Mouse (Mus musculus) MEL (cell line): ENCODE results near the gene 1700025G04Rik. TPM values are rescaled to one million over a fixed set of nuclear protein-coding genes. Genes with fewer than 3 reads are reported as not detected.

Experiments
- DNase-seq: peaks from one replicate; pipeline ENCODE4 v3.0.0; 2011; ENCODE audit warnings: low read depth, low spot score
- H3K27ac ChIP-seq: 2 replicates; pipeline ENCODE4 v1.5.1; 2012; ENCODE audit warnings: low read depth, mild to moderate bottlenecking, control low read depth, low read length, moderate library complexity; ENCODE audit not compliant: control insufficient read depth
- H3K27me3 ChIP-seq, 2 experiments: fragments of 150-350 bp in 1 of 2; sonication (generic) in 1 of 2; 2 replicates each; pipeline ENCODE4 v1.6.1; 2012; ENCODE audit warnings: low read length in 2 of 2, mild to moderate bottlenecking in 2 of 2, improper control_type of control experiment in 1 of 2, moderate library complexity in 1 of 2; ENCODE audit not compliant: insufficient read depth in 2 of 2, control insufficient read depth in 1 of 2
- H3K36me3 ChIP-seq, 2 experiments: 2 replicates each; pipeline ENCODE4 v1.6.1; 2012 to 2014; ENCODE audit warnings: low read length in 2 of 2, improper control_type of control experiment in 1 of 2, inconsistent platforms in 1 of 2, mild to moderate bottlenecking in 1 of 2; ENCODE audit not compliant: insufficient read depth in 2 of 2, control insufficient read depth in 1 of 2
- H3K4me1 ChIP-seq, 2 experiments: fragments of 150-350 bp in 1 of 2; sonication (generic) in 1 of 2; 2 replicates each; pipeline ENCODE4 v1.6.1; 2012; ENCODE audit warnings: low read length in 2 of 2, improper control_type of control experiment in 1 of 2, mild to moderate bottlenecking in 1 of 2; ENCODE audit not compliant: insufficient read depth in 2 of 2, control insufficient read depth in 1 of 2
- H3K4me3 ChIP-seq, 2 experiments: fragments of 150-350 bp in 1 of 2; sonication (generic) in 1 of 2; 2 replicates each; pipeline ENCODE4 v1.5.1; 2012; ENCODE audit warnings: low read depth in 2 of 2, low read length in 2 of 2, mild to moderate bottlenecking in 2 of 2, moderate library complexity in 2 of 2, control low read depth in 1 of 2, improper control_type of control experiment in 1 of 2; ENCODE audit not compliant: control insufficient read depth in 1 of 2, insufficient read depth in 1 of 2
- H3K79me2 ChIP-seq: 2 replicates; pipeline ENCODE4 v1.6.1; 2012; ENCODE audit warnings: mild to moderate bottlenecking, low read length, moderate library complexity; ENCODE audit not compliant: control insufficient read depth, poor library complexity, insufficient read depth
- H3K9ac ChIP-seq: 2 replicates; pipeline ENCODE4 v1.6.1; 2012; ENCODE audit warnings: low read depth, mild to moderate bottlenecking, control low read depth, low read length, moderate library complexity; ENCODE audit not compliant: control insufficient read depth, poor library complexity, severe bottlenecking
- H3K9me3 ChIP-seq: fragments of 150-350 bp; sonication (generic); replicated peaks from 2 replicates; pipeline ENCODE4 v1.6.1; 2012; ENCODE audit warnings: mild to moderate bottlenecking, low read length, improper control_type of control experiment, moderate library complexity; ENCODE audit not compliant: insufficient read depth
- CHD1 ChIP-seq: IDR thresholded peaks from 2 replicates; pipeline ENCODE4 v1.6.1; 2012; ENCODE audit warnings: low read depth, mild to moderate bottlenecking, inconsistent platforms, low read length, improper control_type of control experiment
- ELF1 ChIP-seq: IDR thresholded peaks from 2 replicates; pipeline ENCODE4 v1.6.1; 2014; ENCODE audit warnings: low read depth, mild to moderate bottlenecking, inconsistent platforms, low read length, improper control_type of control experiment, moderate library complexity
- GATA1 ChIP-seq: IDR thresholded peaks from 2 replicates; pipeline ENCODE4 v1.6.1; 2011; ENCODE audit warnings: low read depth, low read length, improper control_type of control experiment
- HCFC1 ChIP-seq: IDR thresholded peaks from 2 replicates; pipeline ENCODE4 v1.6.1; 2012; ENCODE audit warnings: low read depth, mild to moderate bottlenecking, inconsistent platforms, low read length, improper control_type of control experiment, moderate library complexity
- KAT2A ChIP-seq: conservative IDR thresholded peaks from 2 replicates; pipeline ENCODE4 v1.6.1; 2012; ENCODE audit warnings: low read depth, low read length, improper control_type of control experiment, inconsistent platforms
- MAX ChIP-seq: IDR thresholded peaks from 2 replicates; pipeline ENCODE4 v1.6.1; 2011; ENCODE audit warnings: low read length, improper control_type of control experiment
- MAZ ChIP-seq: IDR thresholded peaks from 2 replicates; pipeline ENCODE4 v1.6.1; 2012; ENCODE audit warnings: low read depth, mild to moderate bottlenecking, inconsistent platforms, low read length, improper control_type of control experiment
- MEF2A ChIP-seq: IDR thresholded peaks from 2 replicates; pipeline ENCODE4 v1.6.1; 2014; ENCODE audit warnings: low read depth, mild to moderate bottlenecking, inconsistent platforms, low read length, improper control_type of control experiment; ENCODE audit not compliant: poor library complexity, insufficient replicate concordance, severe bottlenecking; ENCODE audit errors: extremely low read depth
- MXI1 ChIP-seq: IDR thresholded peaks from 2 replicates; pipeline ENCODE4 v1.6.1; 2011; ENCODE audit warnings: mild to moderate bottlenecking, low read depth, low read length, improper control_type of control experiment
- MYC ChIP-seq: IDR thresholded peaks from 2 replicates; pipeline ENCODE4 v1.6.1; 2011; ENCODE audit warnings: low read depth, mild to moderate bottlenecking, low read length, improper control_type of control experiment, moderate library complexity
- NELFE ChIP-seq: IDR thresholded peaks from 2 replicates; pipeline ENCODE4 v1.6.1; 2011; ENCODE audit warnings: low read depth, low read length, improper control_type of control experiment
- NRF1 ChIP-seq: IDR thresholded peaks from 2 replicates; pipeline ENCODE4 v1.6.1; 2014; ENCODE audit warnings: low read depth, mild to moderate bottlenecking, inconsistent platforms, low read length, improper control_type of control experiment, moderate library complexity; ENCODE audit not compliant: poor library complexity, insufficient read depth, severe bottlenecking
- POLR2A ChIP-seq, 2 experiments: IDR thresholded peaks; 2 replicates each; pipeline ENCODE4 v1.6.1; 2011 to 2012; ENCODE audit warnings: low read length in 2 of 2, mild to moderate bottlenecking in 2 of 2, control low read depth in 1 of 2, improper control_type of control experiment in 1 of 2, low read depth in 1 of 2, moderate library complexity in 1 of 2; ENCODE audit not compliant: control insufficient read depth in 1 of 2, insufficient read depth in 1 of 2, poor library complexity in 1 of 2
- POLR2AphosphoS2 ChIP-seq: IDR thresholded peaks from 2 replicates; pipeline ENCODE4 v1.6.1; 2011; ENCODE audit warnings: low read length, improper control_type of control experiment
- POLR2AphosphoS5 ChIP-seq: IDR thresholded peaks from 2 replicates; pipeline ENCODE4 v1.6.1; 2012; ENCODE audit warnings: low read depth, borderline replicate concordance, mild to moderate bottlenecking, inconsistent platforms, low read length, moderate library complexity, mixed read lengths
- RCOR1 ChIP-seq: IDR thresholded peaks from 2 replicates; pipeline ENCODE4 v1.6.1; 2012; ENCODE audit warnings: low read depth, mild to moderate bottlenecking, inconsistent platforms, low read length, improper control_type of control experiment
- SIN3A ChIP-seq: IDR thresholded peaks from 2 replicates; pipeline ENCODE4 v1.6.1; 2012; ENCODE audit warnings: low read length, improper control_type of control experiment, inconsistent platforms
- TAL1 ChIP-seq: IDR thresholded peaks from 2 replicates; pipeline ENCODE4 v1.6.1; 2012; ENCODE audit warnings: mild to moderate bottlenecking, inconsistent platforms, low read length, moderate library complexity, mixed read lengths
- UBTF ChIP-seq: IDR thresholded peaks from 2 replicates; pipeline ENCODE4 v1.6.1; 2012; ENCODE audit warnings: low read depth, mild to moderate bottlenecking, inconsistent platforms, low read length, improper control_type of control experiment, moderate library complexity, borderline replicate concordance; ENCODE audit not compliant: insufficient read depth
- USF1 ChIP-seq: IDR thresholded peaks from 2 replicates; pipeline ENCODE4 v1.6.1; 2014; ENCODE audit warnings: low read depth, mild to moderate bottlenecking, inconsistent platforms, low read length, improper control_type of control experiment, moderate library complexity
- ZC3H11A ChIP-seq: IDR thresholded peaks from 2 replicates; pipeline ENCODE4 v1.6.1; 2012; ENCODE audit warnings: low read depth, mild to moderate bottlenecking, inconsistent platforms, low read length, improper control_type of control experiment
- ZMIZ1 ChIP-seq: IDR thresholded peaks from 2 replicates; pipeline ENCODE4 v1.6.1; 2012; ENCODE audit warnings: low read depth, mild to moderate bottlenecking, inconsistent platforms, low read length, improper control_type of control experiment, moderate library complexity
- polyA plus RNA-seq, 2 experiments: library from polyadenylated mRNA; stranded (reverse) in 1 of 2; unstranded in 1 of 2; fragments of >175 nt in 1 of 2; fragments of >200 nt in 1 of 2; gene quantifications; 2 replicates each; pipeline versions ENCODE4 v1.2.1 to v1.2.4; 2012; ENCODE audit warnings: low replicate concordance in 2 of 2, low read depth in 1 of 2; ENCODE audit not compliant: insufficient read length in 2 of 2, insufficient read depth in 1 of 2, missing spikeins in 1 of 2
- total RNA-seq: library from RNA; depleted of rRNA; stranded (reverse); fragments of 300-350 nt; gene quantifications from 2 replicates; pipeline ENCODE4 v1.2.3, GENCODE M21; 2012

Gene 1700025G04Rik
- total and polyA plus RNA-seq, 3 experiments = 0.04 to 0.91 TPM; not detected in 1

DNA sequence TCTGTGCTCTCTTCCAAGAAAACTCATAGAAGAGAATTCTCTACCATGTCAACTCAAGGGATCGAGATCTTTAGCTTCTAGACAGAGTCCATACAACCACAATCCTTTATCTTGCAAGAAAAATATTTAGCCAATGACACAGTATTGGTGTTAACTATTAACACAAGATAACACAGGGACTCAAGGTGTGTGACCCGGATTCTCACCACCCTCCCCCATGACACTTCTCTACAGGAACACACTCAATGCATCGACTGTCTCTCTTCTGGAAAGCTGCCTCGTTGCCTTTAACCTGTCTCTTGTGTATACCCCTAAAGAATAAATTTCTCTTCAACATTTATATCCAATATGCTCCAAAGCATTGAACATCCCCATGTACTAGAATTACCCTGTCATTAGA is 52.3 kb downstream of the 1700025G04Rik start:
- no peaks in the 10 kb centered on the region; a peak in 1 of 4 replicates for H3K27me3 ChIP-seq
- H3K9me3 ChIP-seq = no peaks in the 10 kb centered on the region
- no peak for DNase-seq

DNA sequence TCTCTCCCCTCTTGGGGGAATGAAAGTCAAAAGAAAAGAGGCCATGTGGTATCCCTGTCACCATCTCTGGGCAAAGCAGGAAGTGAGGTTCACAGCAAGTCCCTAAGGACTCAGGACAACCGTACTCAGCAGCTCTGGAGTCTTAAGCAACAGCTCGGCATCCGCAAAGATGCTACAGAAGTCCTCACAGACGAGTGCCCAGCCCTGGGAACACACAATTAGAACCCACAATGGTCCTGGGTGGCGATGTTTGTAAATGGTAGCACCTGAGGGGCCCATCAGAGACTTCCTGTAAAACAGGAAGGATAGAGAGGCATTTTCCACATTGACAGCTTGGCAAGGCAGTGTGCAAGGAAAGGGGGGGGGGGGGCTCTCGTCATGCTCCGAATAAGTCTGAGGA is 55.2 kb downstream of the 1700025G04Rik start:
- DNase-seq = no peak
- Histone ChIP-seq H3K79me2 (no peaks in the 10 kb centered on the region), H3K27me3 (no peaks in the 10 kb centered on the region; a peak in 1 of 4 replicates), H3K27ac (no peak overlapping the region), H3K9me3 (no peaks in the 10 kb centered on the region), H3K36me3 (peaks cover 0 to 2% of the 10 kb centered on the region in 2 experiments; a peak in 2 of 4 replicates), H3K9ac (no peak overlapping the region), H3K4me3 (no peak overlapping the region), H3K4me1 (peaks cover 0 to 4% of the 10 kb centered on the region in 2 experiments; a peak in 2 of 4 replicates)
- no peak for TF ChIP-seq HCFC1

More for the DNA sequence above, 52.3 kb downstream of the 1700025G04Rik start:
- H3K4me1 ChIP-seq = peaks cover 0 to 5% of the 10 kb centered on the region in 2 experiments; a peak in 2 of 4 replicates
- H3K4me3 ChIP-seq = no peak overlapping the region
- H3K27ac ChIP-seq = no peak overlapping the region
- no peak for TF ChIP-seq KAT2A
- no peak for TF ChIP-seq ZMIZ1
- TF ChIP-seq ZC3H11A = no peak
- TF ChIP-seq NELFE = no peak
- no peak for TF ChIP-seq POLR2AphosphoS2
- TF ChIP-seq ELF1 = no peak
- no peak for TF ChIP-seq GATA1
- no peak for TF ChIP-seq TAL1
- no peak for TF ChIP-seq CHD1
- TF ChIP-seq MXI1 = no peak
- H3K9ac ChIP-seq = no peak overlapping the region
- peaks cover 0 to 4% of the 10 kb centered on the region in 2 experiments; a peak in 2 of 4 replicates for H3K36me3 ChIP-seq
- H3K79me2 ChIP-seq = no peaks in the 10 kb centered on the region

DNA sequence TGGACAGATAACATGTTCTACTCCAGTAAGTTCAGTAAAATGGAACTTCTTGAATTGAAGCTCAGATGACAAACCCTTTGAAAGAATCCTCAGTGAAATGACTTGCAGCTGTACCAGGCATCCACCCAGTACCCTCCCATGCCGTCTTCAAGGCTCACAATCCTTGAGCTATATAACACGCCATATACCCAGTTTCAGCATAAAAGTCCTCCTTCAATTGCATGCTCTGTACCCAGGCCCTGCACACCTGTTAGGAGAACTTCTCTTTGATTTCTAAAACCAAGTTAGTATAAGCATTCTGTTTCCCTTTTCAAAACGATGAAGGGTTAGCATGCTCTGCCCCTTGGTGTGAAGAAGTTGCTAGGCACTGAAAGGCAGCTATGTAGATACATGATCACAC is 56.2 kb downstream of the 1700025G04Rik start:
- H3K27me3 ChIP-seq = no peaks in the 10 kb centered on the region; a peak in 1 of 4 replicates
- no peaks in the 10 kb centered on the region for H3K79me2 ChIP-seq
- H3K9me3 ChIP-seq = no peaks in the 10 kb centered on the region
- no peaks in the 10 kb centered on the region for H3K4me1 ChIP-seq
- no peak overlapping the region for H3K4me3 ChIP-seq
- DNase-seq = no peak
- no peak overlapping the region for H3K9ac ChIP-seq
- TF ChIP-seq MYC = no peak
- no peak for TF ChIP-seq KAT2A
- TF ChIP-seq MAZ = no peak
- no peak for TF ChIP-seq UBTF
- TF ChIP-seq NELFE = no peak
- TF ChIP-seq MAX = no peak
- no peak for TF ChIP-seq SIN3A
- no peak for TF ChIP-seq POLR2AphosphoS2
- no peak for TF ChIP-seq RCOR1
- no peak for TF ChIP-seq POLR2AphosphoS5
- no peak for TF ChIP-seq USF1
- no peak for TF ChIP-seq MXI1
- TF ChIP-seq GATA1 = no peak
- no peak for TF ChIP-seq ZC3H11A
- no peak for TF ChIP-seq NRF1
- TF ChIP-seq MEF2A = no peak
- TF ChIP-seq POLR2A (IDR thresholded peaks at IDR 0.05; ENCODE audit: control insufficient read depth in 1 of 2, insufficient read depth in 1 of 2, low read depth in 1 of 2, low read length in 2 of 2, poor library complexity in 1 of 2) = no peak
- no peak for TF ChIP-seq TAL1
- no peaks in the 10 kb centered on the region for H3K36me3 ChIP-seq
- H3K27ac ChIP-seq = no peak overlapping the region
